Mouse (Mus musculus): Measurements from ENCODE around the gene Casp6. TPM values are rescaled to one million over a fixed set of nuclear protein-coding genes. Genes with fewer than 3 reads are reported as not detected.

Gene Casp6
- polyA plus RNA-seq, 1 experiment from 2014 or later, result 43.7 TPM

GRCm38 (mm10) chr3:129930213-129930778, 29.1 kb downstream of the Casp6 start:
- no peaks in the 10 kb centered on the region for H3K36me3 ChIP-seq
- H3K4me3 ChIP-seq, result no peak overlapping the region
- no peaks in the 10 kb centered on the region for H3K4me1 ChIP-seq
- H3K27ac ChIP-seq, result no peak overlapping the region
- WGBS (ENCODE audit: insufficient replicate concordance), result 58% methylated on average over 6 of the region's 6 CpGs
- H3K27me3 ChIP-seq (replicated peaks), result no peaks in the 10 kb centered on the region
- no peak for ATAC-seq
- no peak overlapping the region for H3K4me2 ChIP-seq
- no peak overlapping the region for H3K9ac ChIP-seq
- no peaks in the 10 kb centered on the region for H3K9me3 ChIP-seq (replicated peaks)

DNA sequence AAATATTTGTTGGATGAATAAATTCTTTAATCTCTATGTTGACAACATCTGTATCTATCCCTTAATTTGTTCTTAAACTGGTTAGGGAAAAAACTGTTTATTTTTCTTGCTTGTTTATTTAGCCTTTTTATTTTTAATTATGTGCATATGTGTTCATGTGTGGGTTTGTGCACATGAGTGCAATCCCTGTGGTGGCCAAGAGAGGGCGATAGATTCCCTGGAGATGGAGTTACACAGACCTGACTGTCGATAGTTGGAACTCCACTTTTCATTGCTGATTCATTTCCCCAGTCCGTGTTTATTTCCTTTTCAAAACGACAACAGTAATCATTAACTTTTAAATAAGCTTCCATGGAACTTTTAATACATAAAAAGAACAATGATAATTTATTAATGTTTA, 31.2 kb downstream of the Casp6 start:
- Histone ChIP-seq H3K36me3 (no peaks in the 10 kb centered on the region), H3K4me3 (no peak overlapping the region), H3K4me1 (no peaks in the 10 kb centered on the region), H3K9ac (no peak overlapping the region), H3K9me3 (replicated peaks) (no peaks in the 10 kb centered on the region), H3K27me3 (replicated peaks) (no peaks in the 10 kb centered on the region), H3K4me2 (no peak overlapping the region), H3K27ac (no peak overlapping the region)
- WGBS (ENCODE audit: insufficient replicate concordance), result 27% methylated on average over 4 of the region's 4 CpGs
- no peak for ATAC-seq

DNA sequence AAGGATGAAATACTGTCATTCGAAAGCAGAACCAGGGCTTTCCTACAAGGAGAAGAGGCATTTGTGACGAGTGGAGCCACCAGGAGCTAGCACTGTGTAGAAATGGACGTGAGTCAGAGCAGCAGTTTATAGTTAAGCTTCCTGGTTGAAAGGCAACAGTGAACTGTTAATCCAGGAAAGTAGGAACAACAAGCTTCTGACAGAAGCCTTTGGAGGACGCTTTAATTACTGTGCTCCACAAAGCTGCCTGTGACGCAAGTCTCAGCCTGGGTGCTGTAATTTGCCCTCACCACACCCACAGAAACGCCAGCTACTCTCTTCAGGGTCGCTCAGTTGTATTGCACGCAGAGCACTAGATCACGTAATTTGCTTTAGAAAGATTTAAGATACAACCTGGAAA, 35.3 kb downstream of the Casp6 start:
- Histone ChIP-seq H3K9me3 (replicated peaks) (no peaks in the 10 kb centered on the region), H3K27me3 (replicated peaks) (no peaks in the 10 kb centered on the region), H3K4me1 (no peaks in the 10 kb centered on the region), H3K27ac (no peak overlapping the region), H3K36me3 (no peaks in the 10 kb centered on the region), H3K9ac (no peak overlapping the region), H3K4me2 (no peak overlapping the region), H3K4me3 (no peak overlapping the region)
- 52% methylated on average over 9 of the region's 9 CpGs for WGBS (ENCODE audit: insufficient replicate concordance)
- ATAC-seq, result no peak

- no peaks in the 10 kb centered on the region for H3K36me3 ChIP-seq
- no peaks in the 10 kb centered on the region for H3K9me3 ChIP-seq (replicated peaks)
- WGBS (ENCODE audit: insufficient replicate concordance), result 46% methylated on average over 3 of the region's 3 CpGs
- no peaks in the 10 kb centered on the region for H3K27me3 ChIP-seq (replicated peaks)
- ATAC-seq, result no peak
- H3K4me3 ChIP-seq, result no peak overlapping the region
- H3K9ac ChIP-seq, result no peak overlapping the region
- no peaks in the 10 kb centered on the region for H3K4me1 ChIP-seq
- no peak overlapping the region for H3K4me2 ChIP-seq
- H3K27ac ChIP-seq, result no peak overlapping the region
These were observed 36.6 kb downstream of the Casp6 start for GRCm38 (mm10) chr3:129937848-129938247.

DNA sequence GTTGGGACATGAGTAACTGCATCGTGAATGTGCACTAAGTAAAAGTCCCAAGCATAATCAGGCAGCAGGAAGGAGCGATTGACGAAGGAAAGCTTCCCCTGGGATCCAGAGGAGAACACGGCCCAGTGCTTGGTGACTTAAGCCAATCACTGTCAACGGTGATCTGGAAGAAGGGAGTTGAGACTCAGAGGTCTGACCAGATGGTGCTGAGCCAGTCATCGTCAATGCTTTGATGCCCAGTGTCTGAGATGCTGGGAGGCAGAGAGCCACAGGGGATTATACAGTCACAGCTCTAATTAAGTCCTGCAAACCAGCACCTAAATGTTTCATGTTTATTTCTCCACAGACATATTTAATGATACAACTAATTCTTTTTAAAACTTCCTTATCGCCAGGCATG, 37.8 kb downstream of the Casp6 start:
- Histone ChIP-seq H3K27me3 (replicated peaks) (no peaks in the 10 kb centered on the region), H3K9me3 (replicated peaks) (no peaks in the 10 kb centered on the region), H3K4me2 (no peak overlapping the region), H3K27ac (no peak overlapping the region), H3K4me3 (no peak overlapping the region), H3K36me3 (no peaks in the 10 kb centered on the region), H3K4me1 (0 out of 2 replicates have a peak, but pooled peaks cover 1% of the 10 kb centered on the region), H3K9ac (no peak overlapping the region)
- 66% methylated on average over 7 of the region's 7 CpGs for WGBS (ENCODE audit: insufficient replicate concordance)
- no peak for ATAC-seq

DNA sequence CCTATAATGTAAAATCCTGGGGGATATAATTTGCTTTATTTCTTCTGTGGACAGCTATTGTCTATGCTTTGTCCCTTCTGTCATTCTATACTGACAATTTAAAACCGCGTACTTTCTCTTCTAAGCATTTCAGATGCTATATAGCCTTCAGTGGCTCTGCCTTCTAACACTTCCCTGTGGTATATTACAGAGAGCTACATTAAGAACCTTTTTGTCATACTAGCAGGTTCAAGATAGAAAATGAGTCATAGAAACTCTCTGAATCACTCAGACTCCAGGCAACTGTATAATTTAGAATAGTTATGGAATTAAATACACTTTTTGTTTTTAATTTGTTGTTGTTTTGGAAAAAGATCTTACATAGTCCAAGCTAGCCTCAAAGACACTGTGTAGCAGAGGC, 39.6 kb downstream of the Casp6 start:
- 85% methylated on average over 2 of the region's 2 CpGs for WGBS (ENCODE audit: insufficient replicate concordance)
- H3K4me1 ChIP-seq, result peaks cover 8% of the 10 kb centered on the region; the same call in 1 of the 2 replicates
- no peaks in the 10 kb centered on the region for H3K36me3 ChIP-seq
- H3K9me3 ChIP-seq (replicated peaks), result no peaks in the 10 kb centered on the region
- H3K27me3 ChIP-seq (replicated peaks), result no peaks in the 10 kb centered on the region
- no peak overlapping the region for H3K4me3 ChIP-seq
- no peak overlapping the region for H3K9ac ChIP-seq
- no peak for ATAC-seq
- no peak overlapping the region for H3K4me2 ChIP-seq
- H3K27ac ChIP-seq, result no peak overlapping the region

DNA sequence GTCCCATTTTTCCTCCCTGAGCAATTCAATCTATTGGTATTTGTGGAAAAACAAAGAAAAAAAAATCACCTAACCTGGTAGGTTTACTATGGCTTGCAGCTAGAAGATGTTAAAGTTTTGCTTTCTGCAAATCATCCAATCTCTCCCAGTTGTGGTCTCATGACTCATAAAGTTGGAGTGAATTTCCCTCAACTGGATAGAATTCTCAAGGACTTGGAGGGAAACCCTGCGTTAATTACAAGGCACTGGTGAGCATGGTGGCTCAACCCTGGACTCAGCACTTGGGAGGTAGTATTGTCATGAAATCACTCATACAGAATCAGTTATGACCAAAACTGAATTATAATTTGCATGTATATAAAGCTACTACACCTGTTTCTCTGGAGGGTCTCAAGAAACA, 40.1 kb downstream of the Casp6 start:
- no peaks in the 10 kb centered on the region for H3K27me3 ChIP-seq (replicated peaks)
- no peaks in the 10 kb centered on the region for H3K36me3 ChIP-seq
- H3K9me3 ChIP-seq (replicated peaks), result no peaks in the 10 kb centered on the region
- H3K4me1 ChIP-seq, result peaks cover 13% of the 10 kb centered on the region
- 89% methylated on average over 1 of the region's 1 CpGs for whole genome bisulfite sequencing (ENCODE audit: insufficient replicate concordance)
- no peak for ATAC-seq
- H3K4me2 ChIP-seq, result no peak overlapping the region
- H3K9ac ChIP-seq, result no peak overlapping the region
- H3K27ac ChIP-seq, result no peak overlapping the region
- H3K4me3 ChIP-seq, result no peak overlapping the region

DNA sequence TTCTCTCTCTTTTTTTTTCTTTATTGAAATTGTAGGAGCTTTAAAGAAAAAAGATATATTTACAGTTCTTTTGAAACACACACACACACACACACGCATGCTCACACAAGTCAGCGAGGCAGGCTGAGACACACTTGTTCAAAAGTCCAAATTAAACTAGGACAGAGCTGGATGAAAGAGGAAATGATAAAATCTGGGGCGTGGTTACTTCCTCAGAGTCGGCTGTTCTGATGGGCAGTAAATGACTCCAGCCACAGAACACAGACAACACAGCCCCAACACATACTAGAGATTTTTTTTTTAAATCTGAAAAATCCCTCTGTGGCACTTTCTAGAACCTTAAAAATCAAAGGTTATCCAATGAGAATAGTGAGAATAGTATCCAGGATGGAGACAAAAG, 42.6 kb downstream of the Casp6 start:
- no peak overlapping the region for H3K4me3 ChIP-seq
- no peak overlapping the region for H3K4me2 ChIP-seq
- H3K27me3 ChIP-seq (replicated peaks), result no peaks in the 10 kb centered on the region
- H3K36me3 ChIP-seq, result no peaks in the 10 kb centered on the region
- no peak overlapping the region for H3K27ac ChIP-seq
- H3K9ac ChIP-seq, result no peak overlapping the region
- H3K9me3 ChIP-seq (replicated peaks), result no peaks in the 10 kb centered on the region
- peaks cover 21% of the 10 kb centered on the region for H3K4me1 ChIP-seq
- 33% methylated on average over 4 of the region's 4 CpGs for WGBS (ENCODE audit: insufficient replicate concordance)
- ATAC-seq, result no peak

DNA sequence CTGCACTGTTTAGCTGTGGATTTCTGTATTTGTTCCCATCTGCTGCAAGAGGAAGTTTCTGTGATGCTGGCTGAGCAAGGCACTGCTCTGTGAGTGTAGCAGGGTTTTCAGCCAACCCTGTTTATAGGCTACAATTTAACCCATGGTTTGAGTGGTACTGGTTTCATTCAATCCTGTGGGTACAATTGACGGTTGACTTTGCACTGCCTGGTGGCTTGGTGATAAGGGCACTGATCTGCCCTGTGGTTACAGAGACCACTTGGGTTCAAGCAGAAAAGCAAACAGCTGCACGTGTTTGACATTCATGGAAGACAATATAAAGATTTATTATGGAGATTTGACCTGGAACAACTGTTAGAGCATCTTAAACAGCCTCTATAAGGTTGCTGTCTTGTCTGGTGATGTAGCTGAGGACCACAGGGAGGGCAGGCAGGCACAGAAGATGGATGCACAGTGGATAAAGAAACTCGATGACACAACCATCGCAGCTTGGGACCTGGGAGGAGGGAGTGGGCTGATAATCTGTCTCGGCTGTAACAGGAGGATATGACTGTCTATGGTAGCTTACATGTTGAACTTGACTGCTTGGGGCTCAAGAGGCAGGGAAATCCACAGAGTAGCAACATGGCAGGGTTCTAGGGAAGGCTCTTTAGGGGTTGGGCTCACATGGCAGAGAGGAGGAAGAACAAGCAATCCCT, 45.1 kb downstream of the Casp6 start:
- H3K9me3 ChIP-seq (replicated peaks), result no peaks in the 10 kb centered on the region
- H3K9ac ChIP-seq, result no peak overlapping the region
- H3K27me3 ChIP-seq (replicated peaks), result no peaks in the 10 kb centered on the region
- peak overlapping the region; percentile 23 for H3K4me2 ChIP-seq
- no peak overlapping the region for H3K4me3 ChIP-seq
- ATAC-seq, result peak; percentile 81
- 19% methylated on average over 5 of the region's 5 CpGs for WGBS (ENCODE audit: insufficient replicate concordance)
- H3K27ac ChIP-seq, result no peak overlapping the region
- peaks cover 21% of the 10 kb centered on the region for H3K4me1 ChIP-seq
- H3K36me3 ChIP-seq, result no peaks in the 10 kb centered on the region

DNA sequence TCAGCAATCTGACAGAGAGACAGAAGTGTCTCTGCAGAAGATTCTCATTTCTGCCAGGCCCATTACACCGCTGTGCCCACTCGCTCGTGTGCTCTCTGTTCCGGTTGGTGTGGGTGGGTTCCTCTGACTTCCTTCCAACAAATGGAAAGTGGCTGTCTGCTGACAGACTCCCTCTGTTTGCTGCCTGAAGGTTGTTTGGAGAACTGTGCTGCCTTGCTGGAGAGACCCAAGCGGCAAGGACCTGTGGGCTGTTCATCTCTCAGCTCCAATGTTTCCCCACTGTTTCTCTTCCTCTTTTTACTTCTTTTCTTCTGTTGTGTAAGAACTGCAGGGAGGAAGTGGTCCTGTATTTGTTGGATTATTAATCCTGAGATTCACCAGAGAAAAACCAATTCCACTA, 47.1 kb downstream of the Casp6 start:
- Histone ChIP-seq H3K4me1 (peaks cover 21% of the 10 kb centered on the region), H3K27me3 (replicated peaks) (no peaks in the 10 kb centered on the region), H3K4me3 (no peak overlapping the region), H3K9ac (no peak overlapping the region), H3K36me3 (no peaks in the 10 kb centered on the region), H3K27ac (no peak overlapping the region), H3K9me3 (replicated peaks) (no peaks in the 10 kb centered on the region), H3K4me2 (no peak overlapping the region)
- 61% methylated on average over 5 of the region's 5 CpGs for WGBS (ENCODE audit: insufficient replicate concordance)
- no peak for ATAC-seq

DNA sequence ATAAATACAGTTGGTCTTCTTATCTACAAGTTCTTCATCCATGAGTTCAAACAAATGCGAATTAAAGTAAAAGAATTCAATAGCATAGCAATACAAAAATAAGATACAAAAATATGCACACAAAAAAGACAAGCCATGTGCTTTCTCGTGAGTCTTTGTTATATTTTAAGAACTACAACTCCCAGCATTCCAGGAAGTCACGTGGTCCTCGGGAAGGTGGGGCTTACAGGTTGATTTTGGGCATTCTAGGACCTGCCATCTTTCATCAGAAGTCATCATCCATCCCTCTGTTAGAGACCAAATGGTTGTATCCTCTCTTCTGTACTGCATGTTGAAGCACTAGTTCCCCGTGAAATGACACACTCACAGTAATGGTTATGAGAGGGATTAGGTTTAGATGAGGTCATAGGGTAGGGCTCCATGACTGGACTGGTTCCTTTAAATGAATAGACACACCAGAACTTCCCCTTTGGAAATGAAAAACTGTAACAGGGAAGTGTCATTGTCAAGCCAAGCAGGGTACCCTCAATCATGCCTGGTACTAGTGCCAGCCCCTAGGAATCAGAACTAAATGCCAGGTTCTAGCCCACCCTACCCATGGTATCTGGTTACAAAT, 48.0 kb downstream of the Casp6 start:
- Histone ChIP-seq H3K36me3 (no peaks in the 10 kb centered on the region), H3K27me3 (replicated peaks) (no peaks in the 10 kb centered on the region), H3K9me3 (replicated peaks) (no peaks in the 10 kb centered on the region), H3K4me2 (no peak overlapping the region), H3K4me1 (peaks cover 18% of the 10 kb centered on the region), H3K9ac (no peak overlapping the region), H3K27ac (no peak overlapping the region), H3K4me3 (no peak overlapping the region)
- no peak for ATAC-seq
- WGBS (ENCODE audit: insufficient replicate concordance), result 69% methylated on average over 5 of the region's 5 CpGs

- no peak for ATAC-seq
- no peaks in the 10 kb centered on the region for H3K27me3 ChIP-seq (replicated peaks)
These were observed 52.1 kb downstream of the Casp6 start for GRCm38 (mm10) chr3:129953296-129953695.

More at GRCm38 (mm10) chr3:129953296-129953695, 52.1 kb downstream of the Casp6 start:
- no peak overlapping the region for H3K4me3 ChIP-seq
- no peaks in the 10 kb centered on the region for H3K9me3 ChIP-seq (replicated peaks)
- WGBS (ENCODE audit: insufficient replicate concordance), result 59% methylated on average over 4 of the region's 4 CpGs
- H3K4me2 ChIP-seq, result no peak overlapping the region
- no peak overlapping the region for H3K9ac ChIP-seq
- H3K4me1 ChIP-seq, result no peaks in the 10 kb centered on the region
- H3K36me3 ChIP-seq, result no peaks in the 10 kb centered on the region
- no peak overlapping the region for H3K27ac ChIP-seq
